Mouse (Mus musculus) myocyte (in vitro differentiated cells): ENCODE measurements around the gene Nek7. TPM values are rescaled to one million over a fixed set of nuclear protein-coding genes. Genes with fewer than 3 reads are reported as not detected.

ENCODE experiments used
- H3K27me3 ChIP-seq: one replicate; pipeline ENCODE4 v1.6.1; 2011; ENCODE audit not compliant: control insufficient read depth, insufficient read depth, insufficient read length
- H3K36me3 ChIP-seq: one replicate; pipeline ENCODE4 v1.6.1; 2011; ENCODE audit not compliant: control insufficient read depth, insufficient read depth
- H3K4me2 ChIP-seq: one replicate; pipeline ENCODE4 v1.6.1; 2011; ENCODE audit warnings: low read depth, control low read depth
- H3K4me3 ChIP-seq: one replicate; pipeline ENCODE4 v1.5.1; 2011; ENCODE audit warnings: mild to moderate bottlenecking, control low read depth, moderate library complexity
- H3K79me2 ChIP-seq: one replicate; pipeline ENCODE4 v1.6.1; 2011; ENCODE audit not compliant: control insufficient read depth, insufficient read depth
- H3ac ChIP-seq: one replicate; pipeline ENCODE4 v1.6.1; 2011; ENCODE audit not compliant: control insufficient read depth, insufficient read length
- CEBPB ChIP-seq: IDR thresholded peaks from 2 replicates; pipeline ENCODE4 v1.6.1; 2011; ENCODE audit warnings: mild to moderate bottlenecking, moderate library complexity; ENCODE audit not compliant: poor library complexity, insufficient read depth, severe bottlenecking
- E2F4 ChIP-seq: IDR thresholded peaks from one replicate; pipeline ENCODE4 v1.6.1; 2011; ENCODE audit warnings: mild to moderate bottlenecking, control low read depth, moderate library complexity; ENCODE audit not compliant: insufficient read depth
- MAX ChIP-seq: IDR thresholded peaks from one replicate; pipeline ENCODE4 v1.6.1; 2011; ENCODE audit warnings: low read depth, mild to moderate bottlenecking, control low read depth
- MYOD1 ChIP-seq, 3 experiments: IDR thresholded peaks; one replicate each; pipeline ENCODE4 v1.6.1; 2011; ENCODE audit warnings: control low read depth in 2 of 3, low read depth in 2 of 3, mild to moderate bottlenecking in 2 of 3, moderate library complexity in 1 of 3; ENCODE audit not compliant: insufficient read length in 2 of 3, control insufficient read depth in 1 of 3
- MYOG ChIP-seq, 3 experiments: IDR thresholded peaks; one replicate each; pipeline ENCODE4 v1.6.1; 2011; ENCODE audit warnings: control low read depth in 2 of 3, low read depth in 2 of 3, mild to moderate bottlenecking in 2 of 3; ENCODE audit not compliant: insufficient read length in 2 of 3, control insufficient read depth in 1 of 3, insufficient read depth in 1 of 3
- POLR2A ChIP-seq: IDR thresholded peaks from one replicate; pipeline ENCODE4 v1.6.1; 2011; ENCODE audit warnings: low read depth, mild to moderate bottlenecking, control low read depth, moderate library complexity; ENCODE audit not compliant: insufficient read length
- POLR2AphosphoS2 ChIP-seq: IDR thresholded peaks from one replicate; pipeline ENCODE4 v1.6.1; 2011; ENCODE audit warnings: low read depth, control low read depth; ENCODE audit not compliant: insufficient read length
- REST ChIP-seq: IDR thresholded peaks from one replicate; pipeline ENCODE4 v1.6.1; 2011; ENCODE audit warnings: mild to moderate bottlenecking, control low read depth, moderate library complexity; ENCODE audit not compliant: insufficient read depth, insufficient read length
- SRF ChIP-seq: IDR thresholded peaks from one replicate; pipeline ENCODE4 v1.6.1; 2011; ENCODE audit warnings: low read depth; ENCODE audit not compliant: control insufficient read depth, insufficient read length
- TCF12 ChIP-seq: IDR thresholded peaks from one replicate; pipeline ENCODE4 v1.6.1; 2011; ENCODE audit warnings: mild to moderate bottlenecking, control low read depth; ENCODE audit not compliant: poor library complexity, insufficient read depth, severe bottlenecking
- TCF3 ChIP-seq: IDR thresholded peaks from one replicate; pipeline ENCODE4 v1.6.1; 2011; ENCODE audit warnings: low read depth, control low read depth; ENCODE audit not compliant: insufficient read length
- USF1 ChIP-seq: IDR thresholded peaks from one replicate; pipeline ENCODE4 v1.6.1; 2011; ENCODE audit warnings: low read depth, mild to moderate bottlenecking, control low read depth, moderate library complexity
- polyA plus RNA-seq: library from polyadenylated mRNA; unstranded; fragments of >200 nt; fragmentation: generic; extraction: Trizol; gene quantifications from one replicate; pipeline ENCODE4 v1.2.1, GENCODE M21; 2012; ENCODE audit warnings: missing spikeins

Nek7 gene
- 14.6 TPM for polyA plus RNA-seq

DNA sequence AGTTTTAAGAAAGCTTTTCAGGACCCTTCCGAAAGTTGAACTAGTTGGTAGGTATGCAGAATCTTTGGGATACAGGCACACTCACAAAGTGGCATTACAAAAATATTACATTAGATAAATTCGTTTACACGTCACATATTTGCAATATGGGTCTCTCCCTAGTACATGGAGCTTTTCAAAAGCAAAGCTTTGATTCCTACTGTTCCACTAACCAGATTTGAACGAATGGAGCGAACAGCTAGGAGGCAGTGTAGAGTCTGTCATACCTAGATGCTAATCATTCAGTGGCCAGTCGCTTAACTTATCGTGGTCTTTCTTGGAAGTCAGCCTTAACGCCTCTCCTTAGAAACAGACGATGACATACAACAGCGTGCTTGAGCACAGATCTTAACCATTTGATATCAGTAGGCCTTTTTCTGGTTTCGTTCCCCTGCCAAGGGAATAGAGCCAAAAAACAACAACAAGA is at the start of gene Nek7:
Nek7 (minus strand) TSS at position 146 of the 466 bp plus-strand sequence.
- TF ChIP-seq MYOD1 (IDR thresholded peaks at IDR 0.05; ENCODE audit: control insufficient read depth in 1 of 3, insufficient read length in 2 of 3, low read depth in 2 of 3): no peak
- no peak for TF ChIP-seq SRF
- TF ChIP-seq TCF3: no peak
- no peak for TF ChIP-seq POLR2AphosphoS2
- TF ChIP-seq MYOG (IDR thresholded peaks at IDR 0.05; ENCODE audit: control insufficient read depth in 1 of 3, insufficient read depth in 1 of 3, insufficient read length in 2 of 3, low read depth in 2 of 3): no peak
- no peak for TF ChIP-seq TCF12
- Histone ChIP-seq H3K27me3 (no peaks in the 10 kb centered on the region), H3K79me2 (peaks cover 31% of the 10 kb centered on the region), H3ac (peak within 1 kb of the TSS; percentile 42), H3K4me3 (peak within 1 kb of the TSS; percentile 34), H3K36me3 (no peaks in the 10 kb centered on the region), H3K4me2 (peak within 1 kb of the TSS; percentile 89)

DNA sequence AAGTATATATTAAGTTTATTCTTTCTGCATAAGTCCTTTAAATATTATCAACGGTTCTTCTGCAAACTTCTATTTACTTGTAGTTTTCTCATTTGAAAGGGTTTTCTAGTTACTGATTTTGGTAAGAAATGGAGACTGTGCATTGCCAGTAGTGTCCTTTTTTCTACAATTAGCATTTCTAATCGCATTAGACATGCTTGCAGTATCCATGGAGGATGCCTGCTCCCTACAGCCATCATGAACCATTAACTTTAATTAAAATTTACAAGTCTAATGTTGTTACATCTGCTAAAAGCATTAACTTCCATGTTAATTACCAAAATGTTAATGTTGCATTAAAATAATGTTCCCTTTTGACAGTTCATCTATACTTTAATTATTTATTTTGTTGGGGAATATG is 42.4 kb upstream of the Nek7 start:
- Histone ChIP-seq H3K79me2 (no peaks in the 10 kb centered on the region), H3K4me2 (no peak overlapping the region), H3K4me3 (no peak overlapping the region), H3ac (no peak overlapping the region), H3K36me3 (no peaks in the 10 kb centered on the region), H3K27me3 (no peaks in the 10 kb centered on the region)
- no peak for TF ChIP-seq USF1
- TF ChIP-seq SRF: no peak
- no peak for TF ChIP-seq POLR2A
- TF ChIP-seq MYOG (IDR thresholded peaks at IDR 0.05; ENCODE audit: control insufficient read depth in 1 of 3, insufficient read depth in 1 of 3, insufficient read length in 2 of 3, low read depth in 2 of 3): no peak
- no peak for TF ChIP-seq CEBPB
- no peak for TF ChIP-seq MAX
- TF ChIP-seq TCF12: no peak
- TF ChIP-seq TCF3: no peak
- TF ChIP-seq REST: no peak
- TF ChIP-seq POLR2AphosphoS2: no peak
- TF ChIP-seq MYOD1 (IDR thresholded peaks at IDR 0.05; ENCODE audit: control insufficient read depth in 1 of 3, insufficient read length in 2 of 3, low read depth in 2 of 3): no peak
- no peak for TF ChIP-seq E2F4

DNA sequence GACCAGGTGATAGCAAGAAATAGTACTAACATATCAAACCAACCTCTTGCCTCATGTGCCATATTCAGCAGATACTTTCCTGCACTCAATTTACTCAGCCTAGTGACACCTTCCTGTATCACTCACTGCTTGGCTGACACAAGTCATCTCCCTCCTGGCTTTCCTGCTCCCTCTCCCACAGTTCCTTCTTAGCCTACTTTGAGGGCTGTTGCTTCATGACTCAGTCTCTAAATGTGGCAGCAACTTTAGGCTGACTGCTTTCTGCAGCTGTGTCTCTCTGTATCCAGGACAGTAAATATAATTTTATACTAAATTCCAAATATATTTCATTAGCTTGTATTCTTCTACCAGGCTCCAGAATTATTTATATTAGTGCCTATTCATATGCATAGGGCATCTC is 34.3 kb upstream of the Nek7 start:
- no peaks in the 10 kb centered on the region for H3K27me3 ChIP-seq
- no peaks in the 10 kb centered on the region for H3K36me3 ChIP-seq
- no peak overlapping the region for H3ac ChIP-seq
- H3K4me3 ChIP-seq: no peak overlapping the region
- no peak overlapping the region for H3K4me2 ChIP-seq
- no peaks in the 10 kb centered on the region for H3K79me2 ChIP-seq
- no peak for TF ChIP-seq POLR2AphosphoS2
- TF ChIP-seq POLR2A: no peak
- no peak for TF ChIP-seq CEBPB
- TF ChIP-seq REST: no peak
- no peak for TF ChIP-seq TCF12
- TF ChIP-seq E2F4: no peak
- no peak for TF ChIP-seq SRF
- no peak for TF ChIP-seq TCF3

DNA sequence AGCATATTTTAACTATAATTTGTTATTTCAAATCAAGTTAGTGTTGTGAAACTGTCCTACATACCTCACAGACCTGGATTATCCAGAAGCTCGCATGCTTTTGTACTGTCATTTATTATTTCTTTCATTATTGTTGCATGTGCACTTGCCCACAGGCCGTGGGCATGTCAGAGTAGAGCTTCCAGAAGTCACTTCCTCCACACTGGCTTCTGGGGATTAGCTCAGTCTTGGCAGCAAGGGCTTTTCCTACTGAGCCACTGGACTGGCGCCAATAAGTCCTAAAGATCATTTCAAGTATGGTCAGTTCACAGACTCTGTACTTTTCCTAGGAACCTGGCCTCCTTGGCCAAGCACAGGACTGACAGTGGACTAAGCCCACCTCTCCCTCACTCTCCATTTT is 25.1 kb upstream of the Nek7 start:
- no peak overlapping the region for H3ac ChIP-seq
- H3K79me2 ChIP-seq: no peaks in the 10 kb centered on the region
- TF ChIP-seq E2F4 (no peak), USF1 (no peak), TCF3 (no peak), CEBPB (no peak)
- no peaks in the 10 kb centered on the region for H3K36me3 ChIP-seq
- no peaks in the 10 kb centered on the region for H3K27me3 ChIP-seq
- no peak overlapping the region for H3K4me3 ChIP-seq
- H3K4me2 ChIP-seq: peak overlapping the region; percentile 31

DNA sequence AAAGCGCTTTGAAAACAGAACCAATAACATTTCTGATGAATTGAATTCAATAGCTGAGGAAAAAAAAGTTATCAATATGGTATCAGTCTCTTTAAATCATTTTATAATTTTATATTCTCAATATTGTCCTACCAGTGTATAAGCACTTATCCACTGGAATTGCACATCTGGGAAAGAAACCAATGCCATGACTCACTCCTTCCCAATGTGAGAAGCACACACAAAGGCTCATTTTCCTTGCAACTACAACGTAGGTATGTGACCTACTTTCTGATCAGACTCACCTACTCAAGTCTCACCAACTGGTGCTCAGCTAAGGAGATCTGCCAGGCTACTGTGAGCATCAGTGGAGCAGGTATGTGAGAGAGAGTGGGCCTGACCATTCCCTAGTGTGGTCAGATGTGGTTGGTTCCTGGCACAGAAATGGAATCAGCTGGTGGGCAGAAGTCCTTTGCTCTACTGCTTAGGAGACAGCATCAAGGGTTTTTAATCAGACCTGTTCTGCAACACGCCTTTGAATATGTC is 23.4 kb upstream of the Nek7 start:
- Histone ChIP-seq H3K4me3 (no peak overlapping the region), H3K4me2 (no peak overlapping the region), H3K27me3 (no peaks in the 10 kb centered on the region), H3ac (no peak overlapping the region), H3K79me2 (no peaks in the 10 kb centered on the region), H3K36me3 (no peaks in the 10 kb centered on the region)
- TF ChIP-seq POLR2A: no peak
